Mouse (Mus musculus): ENCODE measurements at regions not wholly inside any gene's neighbourhood (a gene's known extent, or its start where the extent isn't known, plus 50 kb on each side); places are given as distances from the start of the nearest gene placed in this dataset.

GRCm38 (mm10) chr10:111834280-111834679 lies 138.2 kb upstream of the Krr1 start (continued):
- TF ChIP-seq ZC3H11A (IDR thresholded peaks at IDR 0.05; ENCODE audit: low read depth, low read length): no peak
- no peak for TF ChIP-seq ZMIZ1 (IDR thresholded peaks at IDR 0.05; ENCODE audit: low read depth, low read length)
- no peak for TF ChIP-seq CHD1 (IDR thresholded peaks at IDR 0.05; ENCODE audit: low read depth, low read length)
- TF ChIP-seq EP300 (IDR thresholded peaks at IDR 0.05; ENCODE audit: low read depth in 1 of 2, low read length in 2 of 2): peak; percentile 48 to 79

GRCm38 (mm10) chr10:111834925-111835823 lies 137.3 kb upstream of the Krr1 start:
- Histone ChIP-seq H3K9me3 (replicated peaks; ENCODE audit: insufficient read depth, low read length) (no peaks in the 10 kb centered on the region), H3K27ac (ENCODE audit: control insufficient read depth, low read depth, low read length) (peak overlapping the region; percentile 8; the same call in 1 of the 2 replicates), H3K4me3 (ENCODE audit: control insufficient read depth in 1 of 2, insufficient read depth in 1 of 2, low read depth in 2 of 2, low read length in 2 of 2) (no peak overlapping the region), H3K79me2 (ENCODE audit: control insufficient read depth, insufficient read depth, low read length, poor library complexity) (no peaks in the 10 kb centered on the region), H3K4me1 (ENCODE audit: control insufficient read depth in 1 of 2, insufficient read depth in 2 of 2, low read length in 2 of 2) (peaks cover 6 to 23% of the 10 kb centered on the region in 2 experiments), H3K36me3 (ENCODE audit: control insufficient read depth in 1 of 2, insufficient read depth in 2 of 2, low read length in 2 of 2) (peaks cover 0 to 31% of the 10 kb centered on the region in 2 experiments; a peak in 2 of 4 replicates), H3K9ac (ENCODE audit: control insufficient read depth, low read depth, low read length, poor library complexity, severe bottlenecking) (no peak overlapping the region), H3K27me3 (ENCODE audit: control insufficient read depth in 1 of 2, insufficient read depth in 2 of 2, low read length in 2 of 2) (no peaks in the 10 kb centered on the region)
- peak; percentile 35; the same call in 1 of the 2 replicates for TF ChIP-seq GATA1 (IDR thresholded peaks at IDR 0.05; ENCODE audit: low read depth, low read length)
- no peak for TF ChIP-seq MYC (IDR thresholded peaks at IDR 0.05; ENCODE audit: low read depth, low read length)
- no peak for TF ChIP-seq MXI1 (IDR thresholded peaks at IDR 0.05; ENCODE audit: low read depth, low read length)
- peak; percentile 21 to 47; a peak in 1 of 4 replicates for TF ChIP-seq EP300 (IDR thresholded peaks at IDR 0.05; ENCODE audit: low read depth in 1 of 2, low read length in 2 of 2)
- 0 out of 2 replicates have a peak, but pooled peaks have one; percentile 40 for TF ChIP-seq TCF12 (IDR thresholded peaks at IDR 0.05; ENCODE audit: low read depth, low read length)
- TF ChIP-seq TBP (IDR thresholded peaks at IDR 0.05; ENCODE audit: low read depth, low read length): no peak
- peak; percentile 16 for DNase-seq (ENCODE audit: low read depth, low spot score)

DNA sequence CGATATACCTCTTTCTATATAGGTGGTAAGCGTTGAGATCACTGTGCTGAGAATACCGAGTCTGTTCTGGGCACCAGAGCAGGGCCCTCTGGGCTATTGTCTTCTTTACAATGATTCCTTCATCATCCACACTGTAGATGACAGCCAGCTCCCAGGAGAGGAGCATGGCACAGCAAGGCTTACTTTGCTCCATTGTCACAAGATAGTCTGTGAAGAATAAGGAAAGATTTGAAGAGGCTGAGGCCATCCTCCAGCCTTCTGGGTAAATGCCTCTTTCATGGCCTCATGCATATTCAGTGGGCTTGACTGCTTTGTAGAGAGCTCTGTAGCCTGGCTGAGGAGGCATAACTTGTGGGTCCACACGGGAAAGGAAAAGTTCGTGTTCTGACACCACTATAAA lies 136.3 kb upstream of the Krr1 start:
- H3K9ac ChIP-seq (ENCODE audit: control insufficient read depth, low read depth, low read length, poor library complexity, severe bottlenecking): no peak overlapping the region
- H3K79me2 ChIP-seq (ENCODE audit: control insufficient read depth, insufficient read depth, low read length, poor library complexity): no peaks in the 10 kb centered on the region
- H3K4me3 ChIP-seq (ENCODE audit: control insufficient read depth in 1 of 2, insufficient read depth in 1 of 2, low read depth in 2 of 2, low read length in 2 of 2): no peak overlapping the region
- peaks cover 0 to 31% of the 10 kb centered on the region in 2 experiments; a peak in 2 of 4 replicates for H3K36me3 ChIP-seq (ENCODE audit: control insufficient read depth in 1 of 2, insufficient read depth in 2 of 2, low read length in 2 of 2)
- no peak for TF ChIP-seq CTCF (IDR thresholded peaks at IDR 0.05 in 2 of 3, conservative IDR thresholded peaks at IDR 0.05 in 1 of 3; ENCODE audit: control insufficient read depth in 1 of 3, insufficient read depth in 1 of 3, low read depth in 2 of 3, low read length in 3 of 3, poor library complexity in 1 of 3, severe bottlenecking in 1 of 3)
- TF ChIP-seq GABPA (IDR thresholded peaks at IDR 0.05; ENCODE audit: low read depth, low read length): no peak
- no peak for DNase-seq (ENCODE audit: low read depth, low spot score)
- H3K4me1 ChIP-seq (ENCODE audit: control insufficient read depth in 1 of 2, insufficient read depth in 2 of 2, low read length in 2 of 2): peaks cover 6 to 23% of the 10 kb centered on the region in 2 experiments
- H3K27ac ChIP-seq (ENCODE audit: control insufficient read depth, low read depth, low read length): no peak overlapping the region
- H3K27me3 ChIP-seq (ENCODE audit: control insufficient read depth in 1 of 2, insufficient read depth in 2 of 2, low read length in 2 of 2): no peaks in the 10 kb centered on the region
- H3K9me3 ChIP-seq (replicated peaks; ENCODE audit: insufficient read depth, low read length): no peaks in the 10 kb centered on the region

Measured in MEL (cell line).